Mouse (Mus musculus) hindbrain, embryonic 16.5 days (tissue): Measurements from ENCODE around the gene Zfp384. TPM values are rescaled to one million over a fixed set of nuclear protein-coding genes. Genes with fewer than 3 reads are reported as not detected.
"Not testable (repeated sequence)": the region's sequence is repeated elsewhere in the genome, so short reads cannot be mapped to it uniquely, and the experiment has no call there.

Experiments
- ATAC-seq: fragments of 200-750 bp; cut with Nextera tagmentation; 2 replicates; pipeline ENCODE4 v1.8.0; 2017; ENCODE audit warnings: moderate TSS enrichment, moderate library complexity
- H3K27ac ChIP-seq: fragments of 300-500 bp; sonication (generic); 2 replicates; pipeline ENCODE4 v1.5.1; 2014; ENCODE audit warnings: low read depth, mild to moderate bottlenecking, control low read depth, low read length, moderate library complexity
- H3K27me3 ChIP-seq: fragments of 300-500 bp; sonication (generic); replicated peaks from 2 replicates; pipeline ENCODE4 v1.6.1; 2014; ENCODE audit warnings: low read length; ENCODE audit not compliant: control insufficient read depth, insufficient read depth
- H3K36me3 ChIP-seq: fragments of 300-500 bp; sonication (generic); 2 replicates; pipeline ENCODE4 v1.6.1; 2014; ENCODE audit warnings: mild to moderate bottlenecking, low read length, moderate library complexity, mixed read lengths; ENCODE audit not compliant: control insufficient read depth, insufficient read depth
- H3K4me1 ChIP-seq: fragments of 300-500 bp; sonication (generic); 2 replicates; pipeline ENCODE4 v1.6.1; 2014; ENCODE audit warnings: low read depth, low read length; ENCODE audit not compliant: control insufficient read depth, insufficient read depth
- H3K4me2 ChIP-seq: fragments of 300-500 bp; sonication (generic); 2 replicates; pipeline ENCODE4 v1.6.1; 2014; ENCODE audit warnings: mild to moderate bottlenecking, low read length, control low read depth, moderate library complexity
- H3K4me3 ChIP-seq: fragments of 300-500 bp; sonication (generic); 2 replicates; pipeline ENCODE4 v1.5.1; 2014; ENCODE audit warnings: mild to moderate bottlenecking, low read length, control low read depth, moderate library complexity
- H3K9ac ChIP-seq: fragments of 300-500 bp; sonication (generic); 2 replicates; pipeline ENCODE4 v1.6.1; 2014; ENCODE audit warnings: low read depth, mild to moderate bottlenecking, control low read depth, low read length, moderate library complexity
- H3K9me3 ChIP-seq: fragments of 300-500 bp; sonication (generic); 2 replicates; pipeline ENCODE4 v1.6.1; 2014; ENCODE audit warnings: mild to moderate bottlenecking, low read length, moderate library complexity; ENCODE audit not compliant: control insufficient read depth
- WGBS: fragments of 180-500 bp; shearing (Covaris S2); extraction: QIAGEN DNeasy Blood & Tissue Kit; methylation state at CpG from one replicate; pipeline ENCODE4 v1.1.7; 2014; 5-methylcytosine and 5-hydroxymethylcytosine counted together
- polyA plus RNA-seq: library from polyadenylated mRNA; unstranded; fragments of >200 nt; fragmentation: Nextera tagmentation; extraction: Ambion mirVana; gene quantifications from 2 replicates; pipeline ENCODE4 v1.2.1, GENCODE M21; 2015

The Zfp384 gene
- polyA plus RNA-seq, 1 experiment from 2014 or later, result 15.2 TPM

DNA sequence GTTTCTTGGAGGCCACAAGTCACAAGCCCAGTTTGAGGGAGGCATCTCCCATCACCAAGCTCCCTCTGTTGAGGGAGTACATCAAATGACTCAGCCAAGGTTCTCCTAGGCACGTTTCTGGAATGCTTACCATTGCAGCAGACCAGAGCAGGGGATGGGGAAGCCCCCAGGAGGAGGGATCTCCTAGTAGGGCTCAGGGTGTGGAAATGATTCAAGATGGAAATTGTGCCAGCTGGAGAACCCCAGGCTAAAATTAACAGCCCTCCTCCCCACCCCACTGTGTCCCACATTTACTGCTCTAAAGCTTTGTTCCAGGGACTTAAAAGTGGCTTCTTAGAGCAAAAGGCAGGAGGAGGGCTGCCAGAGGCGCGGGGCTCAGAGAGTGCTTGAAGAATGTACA, 3.9 kb upstream of the Zfp384 start:
- no peak for ATAC-seq
- Histone ChIP-seq H3K36me3 (peaks cover 7% of the 10 kb centered on the region), H3K4me3 (no peak overlapping the region), H3K9ac (no peak overlapping the region), H3K27ac (no peak overlapping the region), H3K9me3 (no peaks in the 10 kb centered on the region), H3K4me2 (no peak overlapping the region), H3K4me1 (peaks cover 3% of the 10 kb centered on the region), H3K27me3 (peaks cover 5% of the 10 kb centered on the region)
- 31% methylated on average over 3 of the region's 3 CpGs for WGBS

DNA sequence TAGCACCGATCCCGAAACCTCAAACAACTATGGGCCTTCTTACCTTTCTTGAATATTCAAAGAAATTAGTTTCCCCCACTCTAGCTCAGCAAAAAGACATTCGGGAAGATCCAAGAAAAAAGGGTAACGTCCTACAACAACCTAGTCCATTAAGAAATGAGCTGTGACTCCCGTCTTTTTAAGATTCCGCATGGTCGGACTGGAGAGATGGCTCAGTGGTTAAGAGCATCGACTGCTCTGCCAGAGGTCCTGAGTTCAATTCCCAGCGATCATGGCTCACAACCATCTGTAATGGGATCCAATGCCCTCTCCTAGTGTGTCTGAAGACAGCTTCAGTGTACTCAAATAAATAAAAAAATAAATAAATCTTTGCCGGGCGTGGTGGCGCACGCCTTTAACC, 885 bp upstream of the Zfp384 start:
- H3K4me2 ChIP-seq, result peak overlapping the region; percentile 69
- 43% methylated on average over 13 of the region's 13 CpGs for WGBS
- no peaks in the 10 kb centered on the region for H3K27me3 ChIP-seq
- H3K27ac ChIP-seq, result peak overlapping the region; percentile 100
- peaks cover 17% of the 10 kb centered on the region for H3K4me1 ChIP-seq
- no peaks in the 10 kb centered on the region for H3K36me3 ChIP-seq
- peak; percentile 0; the same call in 1 of the 2 replicates for ATAC-seq
- peak overlapping the region; percentile 65 for H3K9ac ChIP-seq
- no peaks in the 10 kb centered on the region for H3K9me3 ChIP-seq
- H3K4me3 ChIP-seq, result peak overlapping the region; percentile 87

DNA sequence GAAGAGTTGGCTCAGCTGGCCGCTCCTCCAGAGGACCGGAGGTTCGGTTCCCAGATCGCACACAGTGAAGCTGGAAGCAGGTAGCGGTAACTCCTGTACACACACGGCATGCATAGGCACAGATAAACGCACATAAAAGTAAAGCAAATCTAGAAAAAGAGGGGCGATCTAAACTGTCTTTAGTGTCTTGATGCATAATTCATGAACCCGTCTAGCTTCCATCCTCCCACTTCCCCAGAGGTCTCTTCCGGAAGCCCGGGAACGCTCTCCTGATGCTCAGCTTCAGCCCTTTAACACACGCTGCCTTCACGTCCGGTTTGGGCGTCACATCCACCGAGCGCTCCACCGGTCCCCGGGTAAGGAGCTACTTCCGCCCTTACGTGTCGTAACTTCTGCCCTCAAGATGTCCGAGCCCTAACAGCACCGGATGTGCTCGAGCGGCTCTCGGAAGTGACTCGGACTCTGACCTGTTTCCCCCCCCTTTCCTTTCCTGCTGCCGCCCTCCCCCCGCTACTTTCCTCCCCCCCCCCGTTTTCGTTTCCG, 288 bp upstream of the Zfp384 start:
- whole genome bisulfite sequencing, result under 1% methylated on average over 34 of the region's 34 CpGs
- peak; percentile 97 for ATAC-seq

DNA sequence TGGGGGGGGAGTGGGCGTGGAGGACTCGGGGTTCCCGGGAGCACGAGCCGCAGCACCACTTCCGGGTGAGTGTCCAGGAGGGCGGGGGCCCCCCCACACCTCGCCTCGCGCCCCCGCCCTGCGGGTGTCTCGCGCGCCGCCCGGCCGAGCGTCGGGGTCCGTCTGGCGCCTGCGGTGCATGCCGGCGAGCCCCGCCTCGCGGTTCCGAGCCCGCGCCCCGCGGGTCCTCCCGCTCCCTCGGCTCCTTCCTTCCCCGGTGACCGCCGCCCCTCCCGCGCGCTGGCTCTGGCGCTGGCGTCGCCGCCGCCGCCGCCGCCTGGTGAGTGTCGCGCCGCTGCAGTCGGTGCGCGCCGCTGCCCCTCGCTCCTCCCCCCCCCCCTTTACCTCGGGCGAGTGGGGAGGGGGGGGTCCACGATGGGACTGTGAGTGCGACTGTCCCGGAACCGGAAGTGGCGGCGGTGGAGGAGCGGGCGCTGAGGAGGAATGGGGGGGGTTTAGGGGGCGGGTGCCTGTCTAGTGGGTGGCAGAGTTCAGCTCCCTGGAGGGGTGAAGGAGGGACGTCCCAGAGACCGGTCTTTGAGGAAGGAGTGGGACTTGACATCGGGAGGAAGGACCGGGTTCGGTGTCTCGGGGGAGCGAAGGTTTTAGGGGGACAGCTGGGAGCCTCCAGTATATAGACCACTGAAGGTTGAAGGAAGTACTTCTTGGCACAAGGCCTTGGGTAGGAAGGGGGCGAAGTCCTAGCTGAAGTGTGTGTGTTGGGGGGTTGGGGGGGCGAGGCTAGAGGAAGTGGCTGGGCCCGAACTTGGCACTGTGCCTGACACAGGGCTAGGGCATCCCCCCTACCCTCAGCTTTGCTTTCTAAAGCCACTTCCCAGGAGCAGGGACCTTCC, 482 bp downstream of the Zfp384 start:
- Histone ChIP-seq H3K4me1 (peaks cover 17% of the 10 kb centered on the region), H3K4me2 (peak overlapping the region; percentile 79), H3K27ac (peak overlapping the region; percentile 100), H3K9ac (peak overlapping the region; percentile 96), H3K27me3 (no peaks in the 10 kb centered on the region), H3K4me3 (peak overlapping the region; percentile 87), H3K9me3 (no peaks in the 10 kb centered on the region), H3K36me3 (no peaks in the 10 kb centered on the region; the same call in 1 of the 2 replicates)
- under 1% methylated on average over 61 of the region's 78 CpGs for WGBS
- ATAC-seq, result peak; percentile 87

More for the DNA sequence above, 288 bp upstream of the Zfp384 start:
- peak overlapping the region; percentile 87 for H3K4me3 ChIP-seq
- peak overlapping the region; percentile 79 for H3K4me2 ChIP-seq
- peak overlapping the region; percentile 100 for H3K27ac ChIP-seq
- H3K4me1 ChIP-seq, result peaks cover 17% of the 10 kb centered on the region
- H3K9ac ChIP-seq, result peak overlapping the region; percentile 96
- no peaks in the 10 kb centered on the region for H3K9me3 ChIP-seq
- no peaks in the 10 kb centered on the region for H3K36me3 ChIP-seq
- no peaks in the 10 kb centered on the region for H3K27me3 ChIP-seq

DNA sequence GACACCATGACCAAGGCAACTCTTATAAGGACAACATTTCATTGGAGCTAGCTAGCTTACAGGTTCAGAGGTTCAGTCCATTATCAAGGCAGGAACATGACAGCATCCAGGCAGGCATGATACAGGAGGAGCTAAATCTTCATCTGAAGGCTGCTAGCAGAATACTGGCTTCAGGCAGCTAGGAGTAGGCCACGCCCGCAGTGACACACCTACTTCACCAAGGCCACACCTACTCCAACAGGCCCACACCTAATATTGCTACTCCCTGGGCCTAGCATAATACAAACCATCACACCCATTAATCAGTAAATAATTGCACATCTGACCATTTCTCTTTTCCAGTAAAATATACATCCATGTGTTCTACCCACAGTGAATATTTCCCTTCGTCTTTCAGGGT, 8.7 kb downstream of the Zfp384 start:
- Histone ChIP-seq H3K4me1 (0 out of 2 replicates have a peak, but pooled peaks cover 3% of the 10 kb centered on the region), H3K4me2 (no peak overlapping the region), H3K4me3 (no peak overlapping the region), H3K36me3 (peaks cover 12% of the 10 kb centered on the region), H3K9me3 (no peaks in the 10 kb centered on the region), H3K27ac (no peak overlapping the region), H3K9ac (no peak overlapping the region), H3K27me3 (no peaks in the 10 kb centered on the region)
- over 99% methylated on average over 3 of the region's 3 CpGs for WGBS
- ATAC-seq, result no peak

DNA sequence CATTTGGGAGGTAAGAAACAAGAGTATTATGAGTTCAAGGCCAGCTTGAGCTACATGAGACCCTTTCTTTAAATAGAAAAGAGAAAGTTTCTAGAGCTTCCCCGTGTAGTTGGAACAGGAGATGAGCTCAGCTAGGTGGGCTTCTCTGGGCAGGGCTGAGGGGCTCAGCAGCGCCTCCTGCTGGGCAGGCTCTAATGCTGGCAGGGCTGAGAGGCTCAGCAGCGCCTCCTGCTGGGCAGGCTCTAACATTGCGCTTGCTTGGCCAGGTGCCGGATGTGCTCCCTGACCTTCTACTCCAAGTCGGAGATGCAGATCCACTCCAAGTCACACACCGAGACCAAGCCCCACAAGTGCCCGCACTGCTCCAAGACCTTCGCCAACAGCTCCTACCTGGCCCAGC, 21.6 kb downstream of the Zfp384 start:
- H3K9me3 ChIP-seq, H3K4me1 ChIP-seq, H3K4me3 ChIP-seq, H3K9ac ChIP-seq, ATAC-seq, H3K27ac ChIP-seq, H3K27me3 ChIP-seq, H3K4me2 ChIP-seq: not testable (repeated sequence)
- peaks cover 49% of the 10 kb centered on the region for H3K36me3 ChIP-seq
- WGBS, result 18% methylated on average over 5 of the region's 9 CpGs

DNA sequence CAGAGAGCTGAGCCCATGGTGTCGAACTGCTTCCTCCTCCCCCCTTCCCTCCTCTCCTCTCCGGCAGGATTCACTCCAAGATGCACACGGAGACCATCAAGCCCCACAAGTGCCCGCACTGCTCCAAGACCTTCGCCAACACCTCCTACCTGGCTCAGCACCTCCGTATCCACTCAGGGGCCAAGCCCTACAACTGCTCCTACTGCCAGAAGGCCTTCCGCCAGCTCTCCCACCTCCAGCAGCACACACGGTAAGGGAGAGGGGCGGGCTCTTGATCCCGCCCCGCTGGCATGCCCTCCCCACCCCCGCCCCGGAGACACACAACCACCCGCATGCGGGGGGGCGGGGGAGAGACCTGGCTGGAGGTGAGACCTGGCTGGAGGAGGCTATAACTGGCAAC, 22.7 kb downstream of the Zfp384 start:
- Histone ChIP-seq H3K36me3 (peaks cover 52% of the 10 kb centered on the region), H3K4me3 (no peak overlapping the region)

DNA sequence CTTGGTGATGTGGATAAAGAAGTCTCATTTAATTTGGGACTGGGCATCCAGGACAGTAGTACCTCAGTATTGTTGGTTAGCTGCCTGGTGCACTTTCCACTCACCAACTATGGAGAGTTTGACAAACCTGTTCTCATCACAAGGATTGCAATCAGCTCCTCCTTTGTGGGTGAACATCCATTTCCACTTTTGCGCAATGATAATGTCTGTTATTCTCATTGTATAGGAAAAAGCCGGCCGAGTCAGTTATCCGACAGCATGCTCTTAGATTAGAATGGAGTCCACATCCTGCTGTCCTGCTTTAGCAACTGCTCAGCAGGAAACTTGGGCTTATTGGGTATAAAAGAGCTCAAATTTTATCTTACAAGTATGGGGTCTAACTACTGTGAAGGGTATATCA, 29.7 kb downstream of the Zfp384 start:
- peaks cover 24% of the 10 kb centered on the region for H3K36me3 ChIP-seq
- peak overlapping the region; percentile 61 for H3K4me2 ChIP-seq
- 92% methylated on average over 4 of the region's 4 CpGs for WGBS
- no peak overlapping the region for H3K4me3 ChIP-seq
- no peak overlapping the region for H3K27ac ChIP-seq
- H3K4me1 ChIP-seq, result peaks cover 2% of the 10 kb centered on the region; the same call in 1 of the 2 replicates
- no peak overlapping the region for H3K9ac ChIP-seq
- ATAC-seq, result no peak
- H3K9me3 ChIP-seq, result no peaks in the 10 kb centered on the region
- no peaks in the 10 kb centered on the region for H3K27me3 ChIP-seq

More for the DNA sequence above, 22.7 kb downstream of the Zfp384 start:
- WGBS, result 91% methylated on average over 16 of the region's 16 CpGs
- H3K4me2 ChIP-seq, result no peak overlapping the region
- H3K27me3 ChIP-seq, result no peaks in the 10 kb centered on the region
- no peak overlapping the region for H3K9ac ChIP-seq
- H3K9me3 ChIP-seq, result no peaks in the 10 kb centered on the region
- no peak for ATAC-seq
- H3K4me1 ChIP-seq, result no peaks in the 10 kb centered on the region
- H3K27ac ChIP-seq, result no peak overlapping the region

DNA sequence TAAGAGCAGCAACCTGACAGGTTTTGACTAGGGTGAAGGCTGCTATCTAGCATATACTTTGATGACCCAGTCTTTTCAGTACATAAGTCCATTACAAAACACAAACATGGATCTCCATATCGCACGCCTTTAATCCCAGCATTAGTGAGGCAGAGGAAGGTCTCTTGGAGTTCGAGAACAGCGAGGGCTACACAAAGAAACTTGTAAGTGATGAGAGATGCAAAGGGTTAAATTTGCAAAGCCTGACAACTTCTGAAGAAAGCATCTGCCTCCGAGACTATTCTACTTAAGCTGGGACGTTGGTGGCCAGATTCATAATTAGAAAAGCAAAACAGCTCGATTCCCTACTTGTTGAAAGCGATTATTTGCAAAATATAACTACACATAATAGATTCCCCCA, 30.2 kb downstream of the Zfp384 start:
- Histone ChIP-seq H3K4me3 (peak overlapping the region; percentile 66), H3K27ac (peak overlapping the region; percentile 41; the same call in 1 of the 2 replicates), H3K4me2 (peak overlapping the region; percentile 61), H3K9me3 (no peaks in the 10 kb centered on the region), H3K27me3 (no peaks in the 10 kb centered on the region), H3K36me3 (peaks cover 21% of the 10 kb centered on the region), H3K9ac (0 out of 2 replicates have a peak overlapping the region, but pooled peaks have one; percentile 4), H3K4me1 (peaks cover 2% of the 10 kb centered on the region; the same call in 1 of the 2 replicates)
- peak; percentile 17 for ATAC-seq
- 4% methylated on average over 8 of the region's 8 CpGs for WGBS
